Mouse (Mus musculus): ENCODE data around the gene Kcna7. TPM values are rescaled to one million over a fixed set of nuclear protein-coding genes. Genes with fewer than 3 reads are reported as not detected.

Kcna7 gene
- polyA plus RNA-seq, 1 experiment from 2014 or later = not detected

GRCm38 (mm10) chr7:45413864-45414739, 8.6 kb downstream of the Kcna7 start:
- Histone ChIP-seq H3K4me2 (peak overlapping the region; percentile 97), H3K4me3 (replicated peaks) (peak overlapping the region; percentile 57), H3K9me3 (no peaks in the 10 kb centered on the region), H3K27me3 (replicated peaks) (peaks cover 80% of the 10 kb centered on the region), H3K9ac (peak overlapping the region; percentile 54), H3K4me1 (peaks cover 38% of the 10 kb centered on the region), H3K27ac (peak overlapping the region; percentile 67), H3K36me3 (no peaks in the 10 kb centered on the region)
- whole genome bisulfite sequencing = 1% methylated on average over 27 of the region's 27 CpGs
- ATAC-seq (ENCODE audit: insufficient read depth, low FRiP score, low read depth) = peak; percentile 25; the same call in 1 of the 2 replicates

- peak overlapping the region; percentile 97 for H3K4me2 ChIP-seq
- 54% methylated on average over 12 of the region's 12 CpGs for WGBS
- H3K36me3 ChIP-seq = no peaks in the 10 kb centered on the region
- H3K4me1 ChIP-seq = peaks cover 38% of the 10 kb centered on the region
- H3K27me3 ChIP-seq (replicated peaks) = peaks cover 73% of the 10 kb centered on the region
- H3K27ac ChIP-seq = no peak overlapping the region
- H3K9me3 ChIP-seq = no peaks in the 10 kb centered on the region
- H3K4me3 ChIP-seq (replicated peaks) = no peak overlapping the region
- no peak for ATAC-seq (ENCODE audit: insufficient read depth, low FRiP score, low read depth)
- H3K9ac ChIP-seq = no peak overlapping the region
These were observed 9.3 kb downstream of the Kcna7 start for GRCm38 (mm10) chr7:45414740-45415224.

DNA sequence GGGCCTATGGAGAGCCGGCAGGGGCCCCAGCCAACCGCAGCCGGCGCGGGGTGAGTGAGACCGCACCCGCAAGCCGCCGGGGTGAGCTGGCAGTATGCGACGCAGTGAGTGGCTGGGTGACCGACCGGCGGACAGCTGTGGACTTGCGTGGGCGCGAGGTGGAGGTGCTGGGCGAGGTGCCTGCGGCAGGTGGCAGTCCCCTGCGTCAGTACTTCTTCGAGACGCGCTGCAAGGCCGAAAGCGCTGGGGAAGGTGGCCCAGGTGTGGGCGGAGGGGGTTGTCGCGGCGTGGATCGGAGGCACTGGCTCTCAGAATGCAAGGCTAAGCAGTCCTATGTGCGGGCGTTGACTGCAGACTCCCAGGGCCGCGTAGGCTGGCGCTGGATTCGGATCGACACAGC, 10.2 kb downstream of the Kcna7 start:
- H3K4me1 ChIP-seq = peaks cover 42% of the 10 kb centered on the region
- ATAC-seq (ENCODE audit: insufficient read depth, low FRiP score, low read depth) = no peak
- no peak overlapping the region for H3K9ac ChIP-seq
- no peaks in the 10 kb centered on the region for H3K9me3 ChIP-seq
- H3K27ac ChIP-seq = no peak overlapping the region
- peak overlapping the region; percentile 39 for H3K4me2 ChIP-seq
- peak overlapping the region; percentile 12; the same call in 1 of the 2 replicates for H3K4me3 ChIP-seq (replicated peaks)
- 26% methylated on average over 37 of the region's 37 CpGs for WGBS
- H3K36me3 ChIP-seq = no peaks in the 10 kb centered on the region
- peaks cover 65% of the 10 kb centered on the region for H3K27me3 ChIP-seq (replicated peaks)

- H3K4me1 ChIP-seq = peaks cover 41% of the 10 kb centered on the region
- H3K4me2 ChIP-seq = peak overlapping the region; percentile 1; the same call in 1 of the 2 replicates
- peaks cover 17% of the 10 kb centered on the region for H3K36me3 ChIP-seq
- H3K4me3 ChIP-seq (replicated peaks) = no peak overlapping the region
- ATAC-seq (ENCODE audit: insufficient read depth, low FRiP score, low read depth) = no peak
- no peak overlapping the region for H3K9ac ChIP-seq
- H3K9me3 ChIP-seq = no peaks in the 10 kb centered on the region
- peaks cover 49% of the 10 kb centered on the region for H3K27me3 ChIP-seq (replicated peaks)
- no peak overlapping the region for H3K27ac ChIP-seq
- 8% methylated on average over 13 of the region's 13 CpGs for WGBS
These were observed 12.6 kb downstream of the Kcna7 start for GRCm38 (mm10) chr7:45417962-45418492.

DNA sequence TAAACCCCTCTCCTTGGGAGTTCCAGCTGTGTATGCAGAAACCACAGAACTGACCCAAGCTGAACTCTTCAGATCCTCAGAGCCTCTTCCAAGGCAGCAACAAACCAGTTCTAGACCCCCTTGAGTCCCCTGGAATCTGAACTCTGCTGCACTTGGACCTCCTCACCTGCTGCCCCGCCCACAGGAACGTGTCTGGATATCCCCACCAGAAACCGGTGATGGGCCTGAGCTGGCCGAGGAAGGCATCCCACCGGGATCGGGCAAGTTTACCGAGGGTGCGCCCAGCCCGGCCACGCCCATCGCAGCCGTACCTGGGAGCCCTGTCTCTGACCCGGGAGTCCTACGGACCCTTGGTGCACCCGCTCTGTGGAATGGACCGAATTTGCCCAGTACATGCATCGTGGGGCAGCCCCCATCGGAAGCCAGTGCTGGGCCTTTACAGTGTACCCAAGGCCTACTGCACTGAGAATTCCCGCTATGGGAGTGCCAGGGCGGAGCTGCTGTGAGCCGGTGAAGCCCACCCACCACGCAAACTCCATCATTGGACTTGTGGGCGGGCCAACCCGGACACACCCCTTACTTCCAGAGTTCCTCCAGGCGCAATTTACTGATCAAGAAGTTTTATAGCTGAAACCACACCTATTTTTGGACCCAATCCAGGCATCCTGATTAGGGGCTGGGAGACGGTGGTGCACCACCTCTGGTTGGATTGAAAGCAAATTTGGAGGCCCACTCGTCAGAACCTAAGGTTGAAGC, 14.6 kb downstream of the Kcna7 start:
- H3K27me3 ChIP-seq (replicated peaks) = peaks cover 32% of the 10 kb centered on the region
- H3K4me2 ChIP-seq = no peak overlapping the region
- 14% methylated on average over 27 of the region's 27 CpGs for WGBS
- H3K36me3 ChIP-seq = peaks cover 36% of the 10 kb centered on the region
- peaks cover 22% of the 10 kb centered on the region for H3K4me1 ChIP-seq
- H3K4me3 ChIP-seq (replicated peaks) = no peak overlapping the region
- ATAC-seq (ENCODE audit: insufficient read depth, low FRiP score, low read depth) = 0 out of 2 replicates have a peak, but pooled peaks have one; percentile 16
- no peak overlapping the region for H3K27ac ChIP-seq
- no peak overlapping the region for H3K9ac ChIP-seq
- H3K9me3 ChIP-seq = no peaks in the 10 kb centered on the region

- Histone ChIP-seq H3K27me3 (replicated peaks) (peaks cover 27% of the 10 kb centered on the region), H3K27ac (no peak within 1 kb of the TSS), H3K9me3 (no peaks in the 10 kb centered on the region), H3K4me2 (no peak within 1 kb of the TSS), H3K9ac (no peak within 1 kb of the TSS), H3K36me3 (peaks cover 42% of the 10 kb centered on the region), H3K4me3 (replicated peaks) (no peak within 1 kb of the TSS), H3K4me1 (peaks cover 17% of the 10 kb centered on the region)
- no peak for ATAC-seq (ENCODE audit: insufficient read depth, low FRiP score, low read depth)
- WGBS = 60% methylated on average over 6 of the region's 6 CpGs
These were observed 15.1 kb downstream of the Kcna7 start, which contains the start of gene Lhb for GRCm38 (mm10) chr7:45420615-45420919. Gene Lhb (plus strand): TSS chr7:45420820.

DNA sequence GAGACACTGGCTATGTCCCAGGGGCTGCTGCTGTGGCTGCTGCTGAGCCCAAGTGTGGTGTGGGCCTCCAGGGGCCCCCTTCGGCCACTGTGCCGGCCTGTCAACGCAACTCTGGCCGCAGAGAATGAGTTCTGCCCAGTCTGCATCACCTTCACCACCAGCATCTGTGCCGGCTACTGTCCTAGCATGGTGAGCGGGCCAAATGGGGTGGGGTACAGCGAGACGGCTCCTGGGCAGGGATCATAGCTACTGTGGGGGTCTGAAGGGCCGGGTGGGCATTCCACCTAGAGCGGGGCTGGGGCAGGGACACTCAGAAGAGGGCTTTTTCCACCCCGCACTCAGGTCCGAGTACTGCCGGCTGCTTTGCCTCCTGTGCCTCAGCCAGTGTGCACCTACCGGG, 15.7 kb downstream of the Kcna7 start:
- H3K27me3 ChIP-seq (replicated peaks) = peaks cover 21% of the 10 kb centered on the region
- WGBS = 87% methylated on average over 14 of the region's 14 CpGs

GRCm38 (mm10) chr7:45426556-45426955, 21.1 kb downstream of the Kcna7 start:
- H3K9ac ChIP-seq = no peak overlapping the region
- 88% methylated on average over 8 of the region's 8 CpGs for WGBS
- no peak overlapping the region for H3K4me3 ChIP-seq (replicated peaks)
- ATAC-seq (ENCODE audit: insufficient read depth, low FRiP score, low read depth) = no peak
- peaks cover 66% of the 10 kb centered on the region for H3K36me3 ChIP-seq
- H3K27me3 ChIP-seq (replicated peaks) = no peaks in the 10 kb centered on the region
- H3K4me2 ChIP-seq = no peak overlapping the region
- H3K9me3 ChIP-seq = no peaks in the 10 kb centered on the region
- H3K4me1 ChIP-seq = no peaks in the 10 kb centered on the region
- no peak overlapping the region for H3K27ac ChIP-seq

More for the DNA sequence above, 15.7 kb downstream of the Kcna7 start:
- no peak overlapping the region for H3K9ac ChIP-seq
- ATAC-seq (ENCODE audit: insufficient read depth, low FRiP score, low read depth) = no peak
- H3K36me3 ChIP-seq = peaks cover 42% of the 10 kb centered on the region
- peaks cover 14% of the 10 kb centered on the region for H3K4me1 ChIP-seq
- H3K4me2 ChIP-seq = no peak overlapping the region
- no peaks in the 10 kb centered on the region for H3K9me3 ChIP-seq
- H3K27ac ChIP-seq = no peak overlapping the region
- H3K4me3 ChIP-seq (replicated peaks) = no peak overlapping the region

- Histone ChIP-seq H3K9ac (peak overlapping the region; percentile 85), H3K27me3 (replicated peaks) (no peaks in the 10 kb centered on the region), H3K4me3 (replicated peaks) (peak overlapping the region; percentile 89), H3K4me1 (peaks cover 39% of the 10 kb centered on the region), H3K27ac (peak overlapping the region; percentile 89), H3K36me3 (peaks cover 20% of the 10 kb centered on the region), H3K9me3 (no peaks in the 10 kb centered on the region), H3K4me2 (peak overlapping the region; percentile 85)
- ATAC-seq (ENCODE audit: insufficient read depth, low FRiP score, low read depth) = no peak
- WGBS = 2% methylated on average over 7 of the region's 7 CpGs
These were observed 28.4 kb downstream of the Kcna7 start for GRCm38 (mm10) chr7:45433835-45434202.

GRCm38 (mm10) chr7:45434203-45435015, 29.0 kb downstream of the Kcna7 start, which contains the start of gene Gys1:
Gene Gys1 (plus strand): TSS chr7:45434844.
- Histone ChIP-seq H3K4me1 (peaks cover 39% of the 10 kb centered on the region), H3K27ac (peak within 1 kb of the TSS; percentile 89), H3K27me3 (replicated peaks) (no peaks in the 10 kb centered on the region), H3K4me2 (peak within 1 kb of the TSS; percentile 85), H3K9me3 (no peaks in the 10 kb centered on the region), H3K4me3 (replicated peaks) (peak within 1 kb of the TSS; percentile 89), H3K36me3 (peaks cover 16% of the 10 kb centered on the region), H3K9ac (peak within 1 kb of the TSS; percentile 85)
- WGBS = under 1% methylated on average over 45 of the region's 45 CpGs
- ATAC-seq (ENCODE audit: insufficient read depth, low FRiP score, low read depth) = peak; percentile 97

- Histone ChIP-seq H3K4me2 (peak overlapping the region; percentile 73), H3K9ac (peak overlapping the region; percentile 79), H3K27ac (peak overlapping the region; percentile 74), H3K4me1 (peaks cover 39% of the 10 kb centered on the region), H3K4me3 (replicated peaks) (peak overlapping the region; percentile 89), H3K36me3 (peaks cover 19% of the 10 kb centered on the region), H3K27me3 (replicated peaks) (no peaks in the 10 kb centered on the region), H3K9me3 (no peaks in the 10 kb centered on the region)
- no peak for ATAC-seq (ENCODE audit: insufficient read depth, low FRiP score, low read depth)
- WGBS = 2% methylated on average over 16 of the region's 16 CpGs
These were observed 29.6 kb downstream of the Kcna7 start for GRCm38 (mm10) chr7:45435038-45435437.
